Mouse (Mus musculus): ENCODE measurements around the gene Crp. TPM values are rescaled to one million over a fixed set of nuclear protein-coding genes. Genes with fewer than 3 reads are reported as not detected.

The Crp gene
- under 1 TPM; 0.21 to 0.29 TPM for total RNA-seq (2021)
- long read RNA-seq, experiment 1: 0 reads
- long read RNA-seq, experiment 2: 0 reads

GRCm38 (mm10) chr1:172697844-172698243 lies at the start of gene Crp:
Crp (plus strand) TSS chr1:172698055.
- no peak for DNase-seq (ENCODE audit: low spot score in 2 of 2)

GRCm38 (mm10) chr1:172649396-172649795 lies 48.5 kb upstream of the Crp start:
- DNase-seq (ENCODE audit: low spot score in 2 of 2): no peak

- no peak for DNase-seq (ENCODE audit: low spot score in 2 of 2)
Measured at GRCm38 (mm10) chr1:172650519-172651287, 47.2 kb upstream of the Crp start.

GRCm38 (mm10) chr1:172651288-172651987 lies 46.4 kb upstream of the Crp start:
- DNase-seq (ENCODE audit: low spot score in 2 of 2): no peak

- DNase-seq (ENCODE audit: low spot score in 2 of 2): no peak
Measured at GRCm38 (mm10) chr1:172652040-172652662, 45.7 kb upstream of the Crp start.

- DNase-seq (ENCODE audit: low spot score in 2 of 2): no peak
Measured at GRCm38 (mm10) chr1:172653900-172654299, 44.0 kb upstream of the Crp start.

GRCm38 (mm10) chr1:172657266-172657665 lies 40.6 kb upstream of the Crp start:
- DNase-seq (ENCODE audit: low spot score in 2 of 2): no peak

GRCm38 (mm10) chr1:172659688-172660087 lies 38.2 kb upstream of the Crp start:
- DNase-seq (ENCODE audit: low spot score in 2 of 2): no peak

- DNase-seq (ENCODE audit: low spot score in 2 of 2): no peak
Measured at GRCm38 (mm10) chr1:172665457-172665856, 32.4 kb upstream of the Crp start.

- no peak for DNase-seq (ENCODE audit: low spot score in 2 of 2)
Measured at GRCm38 (mm10) chr1:172667597-172667996, 30.3 kb upstream of the Crp start.

- no peak for DNase-seq (ENCODE audit: low spot score in 2 of 2)
Measured at GRCm38 (mm10) chr1:172670716-172671115, 27.1 kb upstream of the Crp start.

GRCm38 (mm10) chr1:172680742-172681141 lies 17.1 kb upstream of the Crp start:
- DNase-seq (ENCODE audit: low spot score in 2 of 2): no peak

- no peak for DNase-seq (ENCODE audit: low spot score in 2 of 2)
Measured at GRCm38 (mm10) chr1:172683551-172683950, 14.3 kb upstream of the Crp start.

GRCm38 (mm10) chr1:172683957-172684356 lies 13.9 kb upstream of the Crp start:
- no peak for DNase-seq (ENCODE audit: low spot score in 2 of 2)

- DNase-seq (ENCODE audit: low spot score in 2 of 2): no peak
Measured at GRCm38 (mm10) chr1:172685178-172685577, 12.7 kb upstream of the Crp start.

GRCm38 (mm10) chr1:172697422-172697821 lies 433 bp upstream of the Crp start:
- DNase-seq (ENCODE audit: low spot score in 2 of 2): no peak

GRCm38 (mm10) chr1:172700814-172701213 lies 3.0 kb downstream of the Crp start:
- no peak for DNase-seq (ENCODE audit: low spot score in 2 of 2)

GRCm38 (mm10) chr1:172701381-172701780 lies 3.5 kb downstream of the Crp start:
- DNase-seq (ENCODE audit: low spot score in 2 of 2): no peak

GRCm38 (mm10) chr1:172701901-172702300 lies 4.0 kb downstream of the Crp start:
- no peak for DNase-seq (ENCODE audit: low spot score in 2 of 2)

GRCm38 (mm10) chr1:172704769-172705168 lies 6.9 kb downstream of the Crp start:
- DNase-seq (ENCODE audit: low spot score in 2 of 2): no peak

GRCm38 (mm10) chr1:172706243-172706642 lies 8.4 kb downstream of the Crp start:
- no peak for DNase-seq (ENCODE audit: low spot score in 2 of 2)

- DNase-seq (ENCODE audit: low spot score in 2 of 2): no peak
Measured at GRCm38 (mm10) chr1:172709788-172710350, 12.0 kb downstream of the Crp start.
